Mouse (Mus musculus): Measurements from ENCODE around the gene Baz1b.

DNA sequence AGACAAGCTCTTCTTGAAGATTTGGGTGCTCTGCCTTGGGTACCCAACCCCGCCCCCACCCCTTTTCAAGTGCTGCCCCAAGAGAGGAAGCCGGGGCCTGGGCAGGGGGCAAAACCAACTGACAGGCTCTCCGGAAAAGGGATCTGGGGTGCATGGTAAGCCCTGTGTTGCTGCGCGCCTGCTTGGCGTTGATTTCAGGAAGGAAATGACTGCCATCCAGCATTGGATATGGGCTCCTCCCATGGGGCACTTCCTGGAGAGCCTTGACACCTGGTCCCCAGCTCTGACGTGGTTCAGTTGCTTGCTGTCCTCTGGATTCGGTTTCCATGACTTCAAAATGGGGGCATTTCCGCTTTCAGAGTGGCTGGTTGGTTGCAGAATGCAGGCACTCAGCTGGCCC is 77.5 kb downstream of the Baz1b start:
- no peak for TF ChIP-seq POLR2A (IDR thresholded peaks at IDR 0.05; ENCODE audit: insufficient read depth, low read depth, low read length)
- TF ChIP-seq CTCF (IDR thresholded peaks at IDR 0.05), result no peak

Measured in heart, adult 2 months (tissue).